Mouse (Mus musculus): Measurements from ENCODE around the gene Cacng5.

DNA sequence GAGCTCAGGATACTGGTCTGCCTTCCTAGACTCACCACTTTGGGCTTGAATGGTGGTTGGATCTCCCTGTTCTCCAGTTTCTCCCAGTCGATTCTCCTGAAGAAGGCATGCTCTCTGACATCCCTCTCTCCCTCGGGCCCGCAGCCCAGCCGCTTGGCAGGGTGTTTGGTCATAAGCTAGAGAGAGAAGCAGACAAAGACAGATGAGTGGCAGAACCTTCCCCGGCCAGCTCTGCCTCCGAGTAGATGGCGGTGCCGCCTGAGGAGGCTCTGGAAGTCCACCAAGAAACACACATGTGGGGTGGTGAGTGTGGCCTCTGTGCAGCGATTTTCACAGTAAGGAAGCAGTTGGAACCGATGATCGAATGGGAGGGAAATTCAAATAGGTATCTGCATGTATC, 36.6 kb upstream of the Cacng5 start:
- no peak for TF ChIP-seq CTCF (IDR thresholded peaks at IDR 0.05; ENCODE audit: borderline replicate concordance, control insufficient read depth, extremely low read depth, insufficient read depth, low read length, poor library complexity)
- no peak for TF ChIP-seq POLR2A (IDR thresholded peaks at IDR 0.05; ENCODE audit: control insufficient read depth, extremely low read depth, insufficient read depth, low read length, poor library complexity)

Data from thymus, adult 2 months (tissue).